Mouse (Mus musculus) gastrocnemius, postnatal 36 days (tissue): Measurements from ENCODE around the gene Ppbp. TPM values are rescaled to one million over a fixed set of nuclear protein-coding genes. Genes with fewer than 3 reads are reported as not detected.

Experiments used
- DNase-seq, 2 experiments: peaks; one replicate each; pipeline ENCODE4 v3.0.0; 2022
- intact Hi-C: fragments of 180-260 bp; cut with DNase I; formaldehyde crosslinking; loops from one replicate; pipeline ENCODE4 v1.15.1; 2025
- long read RNA-seq, 2 experiments: library from polyadenylated mRNA; stranded (forward); transcript quantifications; one replicate each; pipeline ENCODE4 v2.0.0; 2021
- total RNA-seq, 2 experiments: library from RNA; stranded (reverse); gene quantifications; 2 replicates each; pipeline ENCODE4 v1.2.3; 2021

Gene Ppbp
- total RNA-seq: under 1 TPM; 0.23 to 0.25 TPM
- long read RNA-seq, experiment 1: 0 reads
- long read RNA-seq, experiment 2: 0 reads

- intact Hi-C loops: no loop called here
These were observed at the start of gene Ppbp for GRCm38 (mm10) chr5:90768218-90768617. Gene Ppbp, plus strand, starts transcription at chr5:90768518.

GRCm38 (mm10) chr5:90722656-90723055 is 45.7 kb upstream of the Ppbp start:
- no peak for DNase-seq
- intact Hi-C loops: no loop called here

More at GRCm38 (mm10) chr5:90768218-90768617, at the start of gene Ppbp:
- DNase-seq: no peak

GRCm38 (mm10) chr5:90728254-90728653 is 40.1 kb upstream of the Ppbp start:
- intact Hi-C loops: no loop called here
- DNase-seq: no peak

DNA sequence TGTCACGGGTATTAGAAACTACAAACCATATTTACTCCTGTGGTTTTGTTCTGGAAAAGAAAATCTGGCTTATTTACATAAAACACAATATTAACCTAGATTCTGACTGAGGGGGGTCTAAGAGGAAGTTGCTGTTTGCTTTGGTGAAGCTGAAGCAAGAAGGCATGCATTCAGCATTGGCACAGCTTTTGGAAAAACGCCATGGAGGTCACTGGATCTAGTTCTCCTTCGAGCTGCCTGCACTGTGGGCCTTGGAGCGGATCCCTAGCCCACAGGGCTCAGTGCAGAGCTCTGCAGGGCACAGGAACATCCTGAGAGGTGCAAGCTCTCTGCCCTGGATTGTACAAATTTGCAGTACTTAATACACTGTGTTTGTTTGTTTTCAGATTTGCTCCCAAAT is 36.8 kb upstream of the Ppbp start:
- DNase-seq: no peak
- intact Hi-C loops: no loop called here

GRCm38 (mm10) chr5:90742029-90742428 is 26.3 kb upstream of the Ppbp start:
- intact Hi-C loops: no loop called here
- DNase-seq: no peak

DNA sequence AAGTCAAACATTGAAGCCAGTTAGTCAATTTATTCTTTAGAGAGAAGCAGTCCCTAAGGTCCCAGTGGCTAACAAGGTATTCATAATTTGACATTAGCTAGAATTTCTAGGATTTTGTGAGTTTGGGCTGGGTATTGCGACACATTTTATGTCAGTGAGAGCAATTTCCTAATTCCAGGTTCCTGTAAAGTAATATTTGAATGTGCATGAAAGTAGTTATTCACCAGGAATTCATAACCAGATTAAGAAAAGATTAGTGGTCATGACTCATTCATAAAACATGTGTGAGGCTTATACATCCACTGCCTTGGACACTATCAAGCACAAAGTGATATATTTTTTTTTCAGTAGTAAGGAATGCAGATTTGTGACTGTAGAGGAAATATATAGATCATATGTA is 14.4 kb upstream of the Ppbp start:
- DNase-seq: no peak
- intact Hi-C loops: no loop called here

GRCm38 (mm10) chr5:90758020-90758605 is 10.2 kb upstream of the Ppbp start:
- DNase-seq: peak in 1 of 2 experiments; percentile 27

DNA sequence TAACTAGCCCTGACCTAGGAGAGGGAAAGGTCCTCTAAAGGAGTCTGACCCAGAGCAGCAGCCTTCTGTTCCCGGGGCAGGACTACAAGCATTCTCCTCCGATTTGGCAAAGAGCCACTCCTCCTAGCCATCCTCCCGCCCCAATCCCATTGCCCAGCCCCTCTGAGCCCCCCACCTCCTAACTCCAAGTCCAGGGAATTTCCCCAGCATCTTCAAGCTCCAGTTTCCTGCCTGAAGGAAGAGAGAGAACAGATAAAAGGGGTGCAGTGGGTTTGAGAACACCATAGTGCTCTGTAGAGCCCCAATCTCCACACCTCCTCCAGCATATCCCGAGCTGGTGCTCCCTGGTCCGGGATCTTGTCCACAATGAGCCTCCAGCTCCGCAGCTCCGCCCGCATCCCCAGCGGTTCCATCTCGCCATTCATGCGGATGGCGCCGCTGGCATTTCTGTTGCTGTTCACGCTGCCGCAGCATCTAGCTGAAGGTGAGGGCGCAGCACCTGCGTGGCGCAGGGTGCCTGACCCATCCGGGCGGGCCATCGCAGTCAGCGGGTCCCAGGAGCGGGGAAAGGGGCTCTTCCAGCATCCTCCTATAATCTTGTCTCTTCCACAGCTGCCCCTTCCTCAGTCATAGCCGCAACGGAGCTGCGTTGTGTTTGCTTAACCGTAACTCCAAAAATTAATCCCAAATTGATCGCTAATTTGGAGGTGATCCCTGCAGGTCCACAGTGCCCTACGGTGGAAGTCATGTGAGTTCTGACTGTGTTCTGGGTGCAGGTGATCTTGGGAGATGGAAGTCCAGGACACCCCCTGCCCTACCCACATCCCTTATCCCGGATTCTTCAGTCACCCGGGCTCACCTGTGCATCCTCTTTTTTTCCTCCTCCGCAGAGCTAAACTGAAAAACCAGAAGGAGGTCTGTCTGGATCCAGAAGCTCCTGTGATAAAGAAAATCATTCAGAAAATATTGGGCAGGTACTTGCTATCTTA is 8.9 kb upstream of the Ppbp start, which contains the start of gene Cxcl5:
Cxcl5 (plus strand) TSS at position 284 of the 989 bp plus-strand sequence.
- DNase-seq: no peak
- intact Hi-C loops: no loop called here

More at GRCm38 (mm10) chr5:90758020-90758605, 10.2 kb upstream of the Ppbp start:
- intact Hi-C loops: no loop called here

- no peak for DNase-seq
- intact Hi-C loops: no loop called here
These were observed 8.0 kb upstream of the Ppbp start for GRCm38 (mm10) chr5:90760303-90760702.

DNA sequence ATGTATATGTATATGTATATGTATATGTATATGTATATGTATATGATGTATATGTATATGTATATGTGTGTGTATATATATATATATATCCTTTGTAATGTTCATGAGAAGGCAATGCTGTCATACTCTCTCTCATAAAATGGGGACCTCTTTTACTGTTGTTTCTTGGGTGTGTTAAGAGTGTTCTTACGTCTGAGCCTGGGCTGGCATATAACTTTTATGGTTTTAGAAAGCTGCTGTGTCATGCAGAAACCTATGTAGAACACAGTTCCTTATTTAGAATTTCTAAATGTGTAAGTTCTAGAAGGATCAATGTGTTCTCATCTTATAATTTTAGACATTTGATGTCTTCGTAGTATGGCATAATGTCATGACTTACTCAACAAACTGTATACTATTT is 7.5 kb upstream of the Ppbp start:
- no peak for DNase-seq
- intact Hi-C loops: no loop called here

DNA sequence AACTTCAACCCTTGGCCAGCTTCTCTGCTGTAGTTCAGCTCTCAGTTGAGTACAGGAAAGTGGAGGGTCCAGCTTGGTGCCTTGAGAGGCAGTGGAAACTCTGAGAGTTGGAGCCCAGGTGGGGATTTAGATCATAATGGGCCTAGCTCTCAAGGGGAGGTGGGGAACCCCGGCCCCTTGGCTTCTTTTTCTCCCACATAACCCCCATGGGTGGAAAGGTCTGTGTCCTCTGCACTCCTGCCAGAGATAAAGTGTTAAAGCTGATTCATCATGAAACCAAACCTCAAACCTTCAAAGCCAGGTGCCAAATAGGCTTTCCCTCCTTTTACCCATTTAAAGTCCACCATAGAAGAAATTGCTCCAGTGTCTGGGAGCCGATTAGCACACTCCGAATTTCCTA is 6.5 kb upstream of the Ppbp start:
- DNase-seq: no peak
- intact Hi-C loops: no loop called here

- DNase-seq: no peak
- intact Hi-C loops: no loop called here
These were observed 4.2 kb upstream of the Ppbp start for GRCm38 (mm10) chr5:90763912-90764665.

DNA sequence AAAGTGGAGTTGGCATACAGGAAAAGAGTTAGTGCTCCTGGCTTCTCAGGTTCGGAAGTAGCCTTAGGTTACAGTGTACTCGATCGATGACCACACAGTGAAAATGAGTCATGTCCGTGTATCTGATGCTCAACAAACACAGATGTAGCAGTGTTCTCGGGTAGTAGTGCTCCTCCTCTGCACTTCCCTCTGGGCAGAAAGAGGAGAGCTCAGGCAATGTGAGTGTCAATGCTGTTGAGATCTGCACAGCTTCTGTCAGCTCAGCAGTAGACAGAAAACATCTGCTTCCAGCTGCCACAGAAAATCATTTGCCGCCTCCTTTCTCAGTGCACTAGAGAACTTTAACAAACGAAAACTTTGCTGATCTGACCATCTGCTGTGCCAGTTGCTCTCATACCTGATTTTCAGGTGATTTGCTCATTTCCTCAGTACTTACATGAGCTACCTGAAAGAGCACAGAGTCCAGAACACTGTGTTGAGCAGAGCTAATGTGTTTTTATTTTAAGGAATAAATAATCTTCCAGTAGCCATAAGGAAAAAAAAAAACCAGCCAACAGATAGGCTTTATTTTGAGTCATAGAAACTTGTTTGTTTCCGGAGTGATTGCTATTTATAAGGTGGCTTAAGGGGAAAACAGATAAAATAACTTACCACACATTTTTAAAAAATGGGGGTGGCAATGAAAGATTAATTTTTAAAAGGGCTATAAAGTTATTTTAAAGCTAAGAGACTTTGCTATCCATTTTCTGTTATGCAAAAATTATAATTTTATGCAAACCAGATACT is 2.3 kb upstream of the Ppbp start:
- intact Hi-C loops: no loop called here

DNA sequence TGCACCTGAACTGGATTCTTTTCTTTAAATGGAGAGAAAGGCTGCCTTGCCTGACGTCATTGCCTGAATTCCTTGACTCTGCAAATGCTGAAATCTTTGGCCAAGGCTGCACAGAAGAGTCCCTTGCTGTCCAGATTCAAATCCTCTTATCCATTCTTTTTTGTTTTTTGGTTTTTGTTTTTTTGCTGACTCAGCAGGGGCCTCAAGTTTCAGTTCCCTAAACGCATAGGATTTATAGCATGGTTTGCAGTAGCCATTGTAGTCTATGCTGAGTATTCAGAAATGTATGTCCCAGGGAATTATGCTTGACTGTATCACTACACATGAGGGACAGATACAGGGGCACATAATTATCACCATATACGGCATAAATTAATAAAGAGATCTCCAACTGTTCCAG is 3.1 kb downstream of the Ppbp start:
- no peak for DNase-seq
- intact Hi-C loops: no loop called here

More for the DNA sequence above, 2.3 kb upstream of the Ppbp start:
- no peak for DNase-seq

- intact Hi-C loops: no loop called here
- DNase-seq: no peak
These were observed 3.7 kb downstream of the Ppbp start, which contains the start of gene Pf4 for GRCm38 (mm10) chr5:90771880-90772653. Gene Pf4, plus strand, starts transcription at chr5:90772435.

DNA sequence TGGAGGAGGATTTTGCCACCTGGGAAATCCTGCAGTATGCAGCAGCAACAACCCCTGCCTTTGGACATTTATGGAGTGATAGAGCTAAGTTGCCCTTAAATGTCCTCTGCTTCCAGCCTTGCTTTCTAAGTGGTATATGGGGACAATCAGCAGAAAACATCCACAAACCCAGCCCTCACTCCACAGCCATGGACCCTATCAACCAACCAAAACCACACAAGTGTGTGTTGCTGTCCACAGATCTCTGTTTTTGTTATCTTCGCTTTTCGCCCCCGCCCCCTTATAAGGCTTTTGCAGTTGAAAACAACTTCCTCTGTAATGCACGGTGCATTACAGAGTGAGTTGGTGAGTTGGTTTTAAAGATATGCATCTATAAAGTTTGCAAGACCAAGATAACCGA is 7.2 kb downstream of the Ppbp start:
- DNase-seq: no peak
- intact Hi-C loops: no loop called here

DNA sequence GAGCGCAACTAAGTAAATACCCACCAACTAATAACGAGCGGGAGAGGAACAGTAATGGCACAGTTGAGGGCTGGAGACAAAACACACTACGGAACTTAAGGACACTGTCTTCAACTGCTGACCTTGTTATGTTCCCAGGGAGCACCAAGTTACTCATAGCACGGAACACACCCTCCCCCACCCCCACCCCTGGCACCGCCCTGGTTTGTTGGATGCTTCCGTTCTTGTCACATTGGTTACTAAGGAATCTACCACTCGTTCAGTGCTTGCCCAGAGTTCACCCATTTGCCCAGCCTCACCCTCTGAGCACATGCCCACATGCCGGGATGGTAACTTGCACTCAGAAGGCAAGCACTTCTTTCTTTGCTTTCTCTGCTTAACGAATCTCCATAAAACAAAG is 9.3 kb downstream of the Ppbp start:
- intact Hi-C loops: no loop called here
- DNase-seq: no peak

DNA sequence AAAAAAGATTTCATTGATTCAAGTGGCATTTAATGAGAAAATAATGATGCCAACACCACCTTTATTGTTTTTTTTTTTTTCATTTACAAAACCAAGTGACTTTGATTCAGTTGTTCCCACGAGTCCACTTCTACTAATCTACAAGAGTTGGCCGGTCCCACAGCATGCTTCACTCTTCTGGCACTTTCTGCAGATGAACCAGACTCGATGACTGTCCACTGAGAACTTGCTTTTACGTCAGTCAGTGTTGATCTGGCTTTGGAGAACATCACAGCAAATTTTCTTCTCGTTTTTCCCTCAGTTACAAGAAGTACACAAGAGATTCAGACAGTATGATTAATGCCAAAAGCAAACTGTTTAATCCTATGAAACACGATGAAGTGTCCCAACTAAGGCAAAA is 10.5 kb downstream of the Ppbp start:
- DNase-seq: no peak
- intact Hi-C loops: no loop called here

DNA sequence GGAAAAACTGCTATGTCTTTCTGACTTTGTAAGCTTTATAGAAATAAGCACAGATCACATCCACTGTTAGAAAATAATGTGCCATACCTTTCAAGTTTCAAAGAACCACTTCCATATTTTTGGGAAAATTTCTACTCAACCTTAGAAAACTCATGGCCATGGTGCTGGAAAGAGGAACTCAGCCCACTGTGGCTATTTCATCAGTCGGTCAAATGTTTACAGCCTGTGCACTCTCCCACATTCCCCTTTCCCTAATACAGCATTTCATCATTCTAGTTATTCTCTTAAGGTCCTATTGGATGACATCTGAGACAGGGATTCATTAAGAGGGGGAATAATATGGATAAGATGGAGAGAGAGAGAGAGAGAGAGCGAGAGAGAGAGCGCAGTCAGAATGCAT is 15.4 kb downstream of the Ppbp start:
- intact Hi-C loops: no loop called here
- no peak for DNase-seq
